Mouse (Mus musculus) CH12.LX (cell line): ENCODE measurements at regions not wholly inside any gene's neighbourhood (a gene's known extent, or its start where the extent isn't known, plus 50 kb on each side); places are given as distances from the start of the nearest gene placed in this dataset.

Source experiments
- DNase-seq: peaks from one replicate; pipeline ENCODE4 v3.0.0-alpha.2; 2013; ENCODE audit errors: extremely low read depth
- H3K27ac ChIP-seq: 2 replicates; pipeline ENCODE4 v1.5.1; 2012; ENCODE audit warnings: low read depth, mild to moderate bottlenecking, control low read depth, moderate library complexity; ENCODE audit not compliant: insufficient read depth
- H3K27me3 ChIP-seq: replicated peaks from 2 replicates; pipeline ENCODE3; 2012; ENCODE audit warnings: inconsistent platforms
- H3K36me3 ChIP-seq, 2 experiments: replicated peaks in 1 of 2; 2 replicates each; pipeline versions ENCODE3 to v1.6.1; 2012; ENCODE audit warnings: inconsistent platforms in 1 of 2, low read length in 1 of 2, mild to moderate bottlenecking in 1 of 2, mixed read lengths in 1 of 2, moderate library complexity in 1 of 2; ENCODE audit not compliant: control insufficient read depth in 1 of 2, insufficient read depth in 1 of 2
- H3K4me1 ChIP-seq, 2 experiments: 2 replicates each; pipeline ENCODE4 v1.6.1; 2012; ENCODE audit warnings: inconsistent platforms in 1 of 2, moderate library complexity in 1 of 2; ENCODE audit not compliant: insufficient read depth in 2 of 2, control insufficient read depth in 1 of 2
- H3K4me2 ChIP-seq: 2 replicates; pipeline ENCODE4 v1.6.1; 2012; ENCODE audit warnings: low read depth, mild to moderate bottlenecking, control low read depth; ENCODE audit not compliant: poor library complexity, insufficient read depth, severe bottlenecking
- H3K4me3 ChIP-seq, 3 experiments: fragments of 150-350 bp in 1 of 3; sonication (generic) in 1 of 3; replicated peaks in 1 of 3; 2 replicates each; pipeline versions ENCODE3 to v1.5.1; 2011 to 2012; ENCODE audit warnings: low read depth in 2 of 3, low read length in 2 of 3, mild to moderate bottlenecking in 2 of 3, moderate library complexity in 2 of 3, control low read depth in 1 of 3, improper control_type of control experiment in 1 of 3, inconsistent platforms in 1 of 3, mixed read lengths in 1 of 3; ENCODE audit not compliant: poor library complexity in 1 of 3
- H3K79me2 ChIP-seq: replicated peaks from 2 replicates; pipeline ENCODE4 v1.6.1; 2012; ENCODE audit warnings: mild to moderate bottlenecking, moderate library complexity; ENCODE audit not compliant: control insufficient read depth, poor library complexity, insufficient read depth, severe bottlenecking; ENCODE audit errors: extremely low read depth
- H3K9ac ChIP-seq: 2 replicates; pipeline ENCODE4 v1.6.1; 2012; ENCODE audit warnings: low read depth, mild to moderate bottlenecking, control low read depth, moderate library complexity; ENCODE audit not compliant: insufficient read depth
- H3K9me3 ChIP-seq: replicated peaks from 2 replicates; pipeline ENCODE3; 2012; ENCODE audit warnings: low read length, inconsistent platforms, mixed read lengths
- CHD1 ChIP-seq: IDR thresholded peaks from 2 replicates; pipeline ENCODE4 v1.6.1; 2012; ENCODE audit warnings: low read depth, low read length, improper control_type of control experiment, inconsistent platforms
- CHD2 ChIP-seq: IDR thresholded peaks from 2 replicates; pipeline ENCODE4 v1.6.1; 2011; ENCODE audit warnings: low read length, improper control_type of control experiment
- E2F4 ChIP-seq: IDR thresholded peaks from 2 replicates; pipeline ENCODE4 v1.6.1; 2011; ENCODE audit warnings: low read depth, low read length, improper control_type of control experiment; ENCODE audit not compliant: insufficient replicate concordance
- ELF1 ChIP-seq: IDR thresholded peaks from 2 replicates; pipeline ENCODE4 v1.6.1; 2014; ENCODE audit warnings: low read depth, mild to moderate bottlenecking, inconsistent platforms, low read length, improper control_type of control experiment
- EP300 ChIP-seq: IDR thresholded peaks from 2 replicates; pipeline ENCODE4 v1.6.1; 2011; ENCODE audit warnings: low read length, improper control_type of control experiment
- ETS1 ChIP-seq: conservative IDR thresholded peaks from 2 replicates; pipeline ENCODE4 v1.6.1; 2012; ENCODE audit warnings: low read depth, mild to moderate bottlenecking, inconsistent platforms, low read length, improper control_type of control experiment, moderate library complexity
- IRF4 ChIP-seq: IDR thresholded peaks from 2 replicates; pipeline ENCODE4 v1.6.1; 2014; ENCODE audit warnings: low read depth, mild to moderate bottlenecking, inconsistent platforms, low read length, improper control_type of control experiment
- JUND ChIP-seq: conservative IDR thresholded peaks from 2 replicates; pipeline ENCODE4 v1.6.1; 2011; ENCODE audit warnings: low read depth, low read length, improper control_type of control experiment
- KAT2A ChIP-seq: IDR thresholded peaks from 2 replicates; pipeline ENCODE4 v1.6.1; 2012; ENCODE audit warnings: low read length, improper control_type of control experiment, inconsistent platforms; ENCODE audit not compliant: insufficient replicate concordance
- MAFK ChIP-seq: IDR thresholded peaks from 2 replicates; pipeline ENCODE4 v1.6.1; 2011; ENCODE audit warnings: low read length, improper control_type of control experiment; ENCODE audit not compliant: insufficient replicate concordance
- MAX ChIP-seq: IDR thresholded peaks from 2 replicates; pipeline ENCODE4 v1.6.1; 2011; ENCODE audit warnings: low read length, improper control_type of control experiment
- MAZ ChIP-seq: IDR thresholded peaks from 2 replicates; pipeline ENCODE4 v1.6.1; 2012; ENCODE audit warnings: low read depth, mild to moderate bottlenecking, inconsistent platforms, low read length, improper control_type of control experiment, moderate library complexity
- MEF2A ChIP-seq: IDR thresholded peaks from 2 replicates; pipeline ENCODE4 v1.6.1; 2014; ENCODE audit warnings: low read depth, mild to moderate bottlenecking, inconsistent platforms, low read length, improper control_type of control experiment, borderline replicate concordance
- MXI1 ChIP-seq: IDR thresholded peaks from 2 replicates; pipeline ENCODE4 v1.6.1; 2011; ENCODE audit warnings: mild to moderate bottlenecking, low read depth, low read length, improper control_type of control experiment
- NELFE ChIP-seq: IDR thresholded peaks from 2 replicates; pipeline ENCODE4 v1.6.1; 2011; ENCODE audit warnings: low read depth, low read length, improper control_type of control experiment
- NRF1 ChIP-seq: IDR thresholded peaks from 2 replicates; pipeline ENCODE4 v1.6.1; 2014; ENCODE audit warnings: low read depth, mild to moderate bottlenecking, inconsistent platforms, low read length, improper control_type of control experiment, moderate library complexity
- POLR2A ChIP-seq: IDR thresholded peaks from 2 replicates; pipeline ENCODE4 v1.6.1; 2011; ENCODE audit warnings: low read depth, mild to moderate bottlenecking, improper control_type of control experiment, low read length
- RAD21 ChIP-seq: IDR thresholded peaks from 2 replicates; pipeline ENCODE4 v1.6.1; 2011; ENCODE audit warnings: low read depth, mild to moderate bottlenecking, low read length, improper control_type of control experiment, moderate library complexity
- SIN3A ChIP-seq: IDR thresholded peaks from 2 replicates; pipeline ENCODE4 v1.6.1; 2012; ENCODE audit warnings: low read length, improper control_type of control experiment, inconsistent platforms
- SMC3 ChIP-seq: IDR thresholded peaks from 2 replicates; pipeline ENCODE4 v1.6.1; 2011; ENCODE audit warnings: low read depth, low read length, improper control_type of control experiment
- TCF12 ChIP-seq: IDR thresholded peaks from 2 replicates; pipeline ENCODE4 v1.6.1; 2014; ENCODE audit warnings: low read depth, mild to moderate bottlenecking, inconsistent platforms, low read length, improper control_type of control experiment
- UBTF ChIP-seq: IDR thresholded peaks from 2 replicates; pipeline ENCODE4 v1.6.1; 2012; ENCODE audit warnings: low read depth, mild to moderate bottlenecking, inconsistent platforms, low read length, improper control_type of control experiment, moderate library complexity
- USF1 ChIP-seq: IDR thresholded peaks from 2 replicates; pipeline ENCODE4 v1.6.1; 2014; ENCODE audit warnings: low read depth, mild to moderate bottlenecking, inconsistent platforms, low read length, improper control_type of control experiment
- USF2 ChIP-seq: conservative IDR thresholded peaks from 2 replicates; pipeline ENCODE4 v1.6.1; 2011; ENCODE audit warnings: low read depth, low read length, improper control_type of control experiment
- ZC3H11A ChIP-seq: IDR thresholded peaks from 2 replicates; pipeline ENCODE4 v1.6.1; 2012; ENCODE audit warnings: low read depth, mild to moderate bottlenecking, inconsistent platforms, low read length, improper control_type of control experiment
- ZKSCAN1 ChIP-seq: IDR thresholded peaks from 2 replicates; pipeline ENCODE4 v1.6.1; 2012; ENCODE audit warnings: low read depth, inconsistent platforms, low read length, improper control_type of control experiment, borderline replicate concordance
- ZMIZ1 ChIP-seq: IDR thresholded peaks from 2 replicates; pipeline ENCODE4 v1.6.1; 2012; ENCODE audit warnings: low read depth, mild to moderate bottlenecking, inconsistent platforms, low read length, improper control_type of control experiment
- dilution Hi-C: fragments of 300-500 bp; cut with MboI; formaldehyde crosslinking; loops from 2 replicates; pipeline ENCODE4 v1.14.3; 2020; ENCODE audit warnings: low sequenced_read_pairs; ENCODE audit not compliant: extremely low pct_unique_long_range_greater_than_20kb, extremely low pct_ligation_motif_present
- in situ Hi-C: fragments of 300-500 bp; cut with MboI; formaldehyde crosslinking; loops from 3 replicates; pipeline ENCODE4 v1.14.3; 2019; ENCODE audit warnings: low sequenced_read_pairs, low pct_ligation_motif_present, low pct_unique_long_range_greater_than_20kb, mixed read lengths

- TF ChIP-seq ZKSCAN1 (no peak), ZMIZ1 (no peak), E2F4 (no peak), RAD21 (no peak), USF1 (no peak), JUND (no peak), CHD2 (no peak), CHD1 (no peak), ETS1 (no peak), UBTF (no peak), MAFK (no peak), EP300 (no peak), MXI1 (no peak)
These were observed 99.4 kb upstream of the Smim15 start for GRCm38 (mm10) chr13:107944831-107945230.

GRCm38 (mm10) chr13:107942979-107943378 is 101.3 kb upstream of the Smim15 start:
- H3K4me2 ChIP-seq = no peak overlapping the region
- dilution Hi-C loops = no loop called here
- H3K9ac ChIP-seq = no peak overlapping the region
- H3K27ac ChIP-seq = no peak overlapping the region
- DNase-seq = no peak
- H3K4me3 ChIP-seq = no peak overlapping the region
- H3K4me1 ChIP-seq = no peaks in the 10 kb centered on the region
- TF ChIP-seq SMC3 (no peak), SIN3A (no peak), NRF1 (no peak), USF2 (no peak), NELFE (no peak), ZC3H11A (no peak), UBTF (no peak), IRF4 (no peak), ETS1 (no peak), JUND (no peak), TCF12 (no peak), MEF2A (no peak), KAT2A (no peak), MAFK (no peak), CHD2 (no peak), POLR2A (no peak), MAX (no peak), ELF1 (no peak), MAZ (no peak)
- in situ Hi-C loops = no loop called here
- H3K9me3 ChIP-seq = no peaks in the 10 kb centered on the region
- no peaks in the 10 kb centered on the region for H3K79me2 ChIP-seq
- no peaks in the 10 kb centered on the region for H3K27me3 ChIP-seq
- H3K36me3 ChIP-seq = no peaks in the 10 kb centered on the region

More at GRCm38 (mm10) chr13:107944831-107945230, 99.4 kb upstream of the Smim15 start:
- Histone ChIP-seq H3K27ac (no peak overlapping the region), H3K9ac (no peak overlapping the region), H3K4me1 (peaks cover 0 to 5% of the 10 kb centered on the region in 2 experiments; a peak in 2 of 4 replicates), H3K9me3 (no peaks in the 10 kb centered on the region), H3K79me2 (no peaks in the 10 kb centered on the region), H3K27me3 (no peaks in the 10 kb centered on the region), H3K4me3 (no peak overlapping the region), H3K36me3 (no peaks in the 10 kb centered on the region), H3K4me2 (no peak overlapping the region)
- DNase-seq = no peak
- dilution Hi-C loops = no loop called here
- in situ Hi-C loops = no loop called here
